Mouse (Mus musculus): ENCODE measurements at regions not wholly inside any gene's neighbourhood (a gene's known extent, or its start where the extent isn't known, plus 50 kb on each side); places are given as distances from the start of the nearest gene placed in this dataset.
"Not testable (repeated sequence)": the region's sequence is repeated elsewhere in the genome, so short reads cannot be mapped to it uniquely, and the experiment has no call there.

DNA sequence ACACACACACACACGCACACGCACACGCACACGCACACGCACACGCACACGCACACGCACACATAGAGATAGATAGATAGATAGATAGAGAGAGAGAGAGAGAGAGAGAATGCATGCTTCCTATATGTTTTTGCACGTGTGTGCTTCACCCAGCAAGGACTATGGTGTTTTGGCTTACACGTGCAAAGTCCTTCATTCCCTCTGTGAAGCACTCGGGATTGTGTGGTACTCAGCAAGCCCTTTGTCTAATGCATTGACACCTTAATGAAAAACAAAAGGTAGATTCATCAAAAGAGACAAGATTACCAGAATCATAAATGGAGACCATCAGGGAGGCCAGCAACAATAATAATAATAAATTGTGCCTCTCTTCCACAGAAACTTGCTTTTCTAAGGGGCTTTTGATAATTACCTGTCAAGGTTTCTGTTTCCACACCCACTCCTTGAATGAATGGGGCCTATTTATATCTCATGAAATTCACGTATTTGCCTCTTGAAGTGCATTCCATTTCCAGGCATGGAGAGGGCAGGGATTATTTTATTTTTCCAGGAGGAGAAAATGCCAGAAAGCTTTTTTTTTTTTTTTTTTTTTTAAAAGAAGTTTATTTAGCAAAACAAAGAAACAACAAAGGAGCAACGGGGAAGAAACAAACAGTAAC lies 93.0 kb downstream of the Btg1 start:
- 90% methylated on average over 13 of the region's 13 CpGs for whole genome bisulfite sequencing
- no peak for DNase-seq (ENCODE audit: low spot score)
- H3K27ac ChIP-seq (replicated peaks) = no peak overlapping the region
- no peaks in the 10 kb centered on the region for H3K9me3 ChIP-seq
- H3K4me1 ChIP-seq = peaks cover 5% of the 10 kb centered on the region
- no peak overlapping the region for H3K4me3 ChIP-seq
- H3K27me3 ChIP-seq (replicated peaks; ENCODE audit: low read depth, poor library complexity, severe bottlenecking) = no peaks in the 10 kb centered on the region
- H3K36me3 ChIP-seq (replicated peaks) = no peaks in the 10 kb centered on the region

DNA sequence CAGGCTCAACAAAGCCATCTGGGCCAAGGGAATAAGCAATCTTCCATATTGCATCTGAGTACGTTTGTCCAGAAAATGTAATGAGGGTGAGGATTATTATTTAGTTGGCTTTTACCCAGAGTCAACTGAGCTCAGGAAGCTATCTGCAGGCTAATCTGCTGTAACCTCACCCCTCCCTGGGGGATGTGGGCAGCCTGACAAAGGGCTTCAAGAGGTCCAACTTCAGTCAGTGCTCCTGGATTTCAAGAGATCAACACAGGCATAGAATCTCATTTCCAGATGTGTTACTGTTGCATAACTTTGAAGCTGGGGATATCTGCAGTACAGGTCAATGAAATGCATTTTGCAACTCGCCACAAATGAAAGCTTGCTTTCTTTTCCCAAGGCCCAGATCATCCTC lies 95.2 kb downstream of the Btg1 start:
- WGBS = 60% methylated on average over 2 of the region's 2 CpGs
- no peak overlapping the region for H3K27ac ChIP-seq (replicated peaks)

DNA sequence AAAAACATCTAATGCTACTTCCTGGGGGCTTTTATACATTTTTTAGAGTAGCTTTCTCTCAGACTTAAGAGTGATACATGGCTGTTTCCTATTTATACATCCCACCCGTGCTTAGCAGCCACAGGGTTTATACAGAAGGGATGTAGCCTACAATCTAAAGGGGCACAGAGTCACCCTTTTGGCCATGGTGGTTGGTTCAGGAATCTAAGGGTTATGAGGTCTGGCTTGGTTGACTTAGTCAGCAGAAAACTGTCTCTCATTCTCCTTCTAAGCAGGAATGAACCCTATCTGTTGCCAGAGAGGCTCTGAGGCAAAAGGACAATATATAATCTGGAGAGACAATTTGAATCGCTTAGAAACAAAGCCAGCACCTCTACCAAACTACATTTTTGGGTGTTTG lies 97.9 kb downstream of the Btg1 start:
- WGBS = 75% methylated on average over 2 of the region's 2 CpGs
- Histone ChIP-seq H3K4me3 (no peak overlapping the region), H3K27ac (replicated peaks) (no peak overlapping the region), H3K9me3 (no peaks in the 10 kb centered on the region), H3K27me3 (replicated peaks; ENCODE audit: low read depth, poor library complexity, severe bottlenecking) (no peaks in the 10 kb centered on the region), H3K4me1 (peaks cover 5% of the 10 kb centered on the region), H3K36me3 (replicated peaks) (no peaks in the 10 kb centered on the region)
- DNase-seq (ENCODE audit: low spot score) = no peak

More for the DNA sequence above, 95.2 kb downstream of the Btg1 start:
- H3K9me3 ChIP-seq = no peaks in the 10 kb centered on the region
- no peak overlapping the region for H3K4me3 ChIP-seq
- H3K27me3 ChIP-seq (replicated peaks; ENCODE audit: low read depth, poor library complexity, severe bottlenecking) = no peaks in the 10 kb centered on the region
- peaks cover 5% of the 10 kb centered on the region for H3K4me1 ChIP-seq
- H3K36me3 ChIP-seq (replicated peaks) = no peaks in the 10 kb centered on the region
- peak; percentile 19 for DNase-seq (ENCODE audit: low spot score)

DNA sequence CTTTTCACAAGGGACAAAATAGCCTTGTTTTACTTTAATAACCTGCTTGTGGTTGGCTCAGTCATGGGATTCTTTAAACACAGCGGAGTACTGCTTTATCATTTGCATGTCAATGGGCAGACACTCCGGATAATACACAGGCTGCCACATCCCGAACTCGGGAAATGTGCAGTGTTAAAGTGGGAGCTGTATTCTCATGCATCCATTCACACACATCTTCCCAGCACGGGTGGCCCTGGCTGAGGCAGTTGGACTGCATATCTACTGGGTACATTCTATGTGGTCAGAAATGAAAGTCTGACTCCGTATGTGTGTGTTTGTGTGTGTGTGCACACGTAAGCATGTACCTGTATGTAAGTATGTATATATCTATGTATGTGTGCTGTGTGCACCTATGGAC lies 100.5 kb downstream of the Btg1 start:
- H3K9me3 ChIP-seq = no peaks in the 10 kb centered on the region
- DNase-seq (ENCODE audit: low spot score) = no peak
- no peaks in the 10 kb centered on the region for H3K36me3 ChIP-seq (replicated peaks)
- peaks cover 18% of the 10 kb centered on the region for H3K4me1 ChIP-seq
- no peaks in the 10 kb centered on the region for H3K27me3 ChIP-seq (replicated peaks; ENCODE audit: low read depth, poor library complexity, severe bottlenecking)
- 79% methylated on average over 7 of the region's 7 CpGs for WGBS
- no peak overlapping the region for H3K4me3 ChIP-seq
- H3K27ac ChIP-seq (replicated peaks) = no peak overlapping the region

DNA sequence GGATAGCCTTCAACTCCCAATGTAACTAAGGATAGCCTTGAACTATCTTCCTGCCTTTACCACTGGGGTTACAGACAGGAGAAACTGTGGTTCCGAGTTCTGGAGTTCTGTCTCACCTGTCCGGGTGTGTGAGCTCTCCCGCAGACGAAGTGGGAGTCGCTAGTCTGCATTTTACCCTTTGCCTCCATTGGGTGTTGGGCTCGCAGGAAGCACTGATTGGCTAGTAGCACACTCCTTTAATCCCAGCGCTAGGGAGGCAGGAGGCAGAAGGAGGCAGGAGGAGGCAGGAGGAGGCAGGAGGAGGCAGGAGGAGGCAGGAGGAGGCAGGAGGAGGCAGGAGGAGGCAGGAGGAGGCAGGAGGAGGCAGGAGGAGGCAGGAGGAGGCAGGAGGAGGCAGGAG lies 101.9 kb downstream of the Btg1 start:
- H3K27ac ChIP-seq (replicated peaks); H3K9me3 ChIP-seq; H3K4me3 ChIP-seq; H3K36me3 ChIP-seq (replicated peaks); DNase-seq (ENCODE audit: low spot score); H3K27me3 ChIP-seq (replicated peaks; ENCODE audit: low read depth, poor library complexity, severe bottlenecking): not testable (repeated sequence)
- H3K4me1 ChIP-seq = peaks cover 26% of the 10 kb centered on the region
- 95% methylated on average over 7 of the region's 7 CpGs for WGBS

DNA sequence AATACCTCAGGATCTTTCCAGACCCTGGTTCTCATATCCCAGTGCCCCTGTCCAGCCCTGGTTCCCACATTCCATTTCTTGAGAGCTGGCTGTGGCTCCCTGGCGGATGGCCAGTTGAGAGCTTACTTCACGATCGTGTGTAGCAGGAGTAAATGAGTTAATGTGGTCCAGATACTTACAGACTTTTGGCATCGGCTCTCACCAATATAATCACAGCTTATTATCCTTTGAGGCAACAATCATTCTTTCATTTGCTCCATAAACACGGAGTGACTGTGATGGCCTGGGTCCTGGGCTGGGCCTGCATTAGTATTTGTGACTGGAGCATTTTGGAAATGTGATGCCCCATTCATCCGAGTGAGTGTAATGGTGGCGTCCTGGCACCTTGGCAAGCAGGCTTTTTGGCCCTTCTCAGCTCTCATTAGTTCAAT lies 103.5 kb downstream of the Btg1 start:
- H3K27me3 ChIP-seq (replicated peaks; ENCODE audit: low read depth, poor library complexity, severe bottlenecking) = no peaks in the 10 kb centered on the region
- no peak overlapping the region for H3K4me3 ChIP-seq
- no peak overlapping the region for H3K27ac ChIP-seq (replicated peaks)
- no peak for DNase-seq (ENCODE audit: low spot score)
- no peaks in the 10 kb centered on the region for H3K9me3 ChIP-seq
- H3K36me3 ChIP-seq (replicated peaks) = no peaks in the 10 kb centered on the region
- 63% methylated on average over 7 of the region's 7 CpGs for WGBS
- H3K4me1 ChIP-seq = peaks cover 33% of the 10 kb centered on the region

DNA sequence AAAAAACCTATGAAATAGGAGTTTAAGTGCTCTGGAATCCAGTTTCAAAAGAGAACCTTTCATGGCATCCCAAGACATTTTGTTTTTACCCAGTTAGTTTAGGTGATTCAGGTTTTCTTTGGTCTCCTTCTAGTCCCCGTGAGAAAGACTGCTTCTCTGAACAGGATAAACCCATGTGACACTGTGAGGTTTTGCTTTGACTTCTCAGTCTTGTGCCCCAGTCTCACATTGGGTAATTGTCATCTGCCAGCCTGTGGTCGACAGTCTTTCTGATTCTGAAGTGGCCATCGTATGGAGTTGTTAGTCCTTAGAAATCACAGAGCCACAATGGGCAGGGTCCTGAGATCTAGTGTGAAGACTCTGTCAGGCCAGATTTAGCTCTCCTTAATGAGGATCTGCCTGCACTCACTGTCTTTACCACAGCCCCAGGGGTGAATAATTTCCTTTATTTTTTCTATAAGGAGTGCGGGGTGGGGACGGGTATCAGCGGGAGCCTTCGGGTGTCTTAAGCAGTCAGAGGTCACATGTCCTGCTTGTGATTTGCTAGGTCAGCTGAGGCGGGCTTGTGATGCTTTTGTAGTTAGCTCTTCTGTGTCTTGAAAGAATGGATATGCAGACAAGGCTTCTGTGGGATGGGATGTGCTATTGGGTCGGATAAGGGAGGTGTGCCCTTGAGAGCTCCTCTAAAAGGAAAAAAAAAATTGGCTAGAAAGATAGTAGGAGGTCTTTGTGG lies 104.3 kb downstream of the Btg1 start:
- H3K4me3 ChIP-seq = no peak overlapping the region
- peaks cover 33% of the 10 kb centered on the region for H3K4me1 ChIP-seq
- no peak for DNase-seq (ENCODE audit: low spot score)
- H3K9me3 ChIP-seq = no peaks in the 10 kb centered on the region
- H3K36me3 ChIP-seq (replicated peaks) = no peaks in the 10 kb centered on the region
- whole genome bisulfite sequencing = 43% methylated on average over 9 of the region's 9 CpGs
- no peak overlapping the region for H3K27ac ChIP-seq (replicated peaks)
- no peaks in the 10 kb centered on the region for H3K27me3 ChIP-seq (replicated peaks; ENCODE audit: low read depth, poor library complexity, severe bottlenecking)

DNA sequence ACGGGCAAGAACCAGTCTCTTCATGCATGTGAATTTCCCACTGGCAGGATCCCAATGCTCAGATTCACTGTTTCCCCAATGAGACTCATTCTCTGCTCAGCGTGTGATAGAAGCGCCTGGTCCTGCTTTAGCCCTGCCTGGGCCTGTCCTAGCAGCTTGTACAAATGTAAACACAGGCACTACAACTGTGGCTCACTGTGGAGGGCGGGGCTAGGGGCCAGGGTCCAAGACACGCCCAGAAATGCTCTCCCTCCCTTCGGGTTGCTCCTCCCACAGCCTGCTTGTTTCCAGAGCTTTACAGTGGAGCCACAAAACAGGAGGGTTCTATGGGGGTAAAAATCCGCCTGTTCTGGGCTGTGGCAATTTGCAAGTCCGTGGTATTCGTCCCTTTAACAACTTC lies 105.7 kb downstream of the Btg1 start:
- 23% methylated on average over 9 of the region's 9 CpGs for WGBS
- peak overlapping the region; percentile 65 for H3K27ac ChIP-seq (replicated peaks)

DNA sequence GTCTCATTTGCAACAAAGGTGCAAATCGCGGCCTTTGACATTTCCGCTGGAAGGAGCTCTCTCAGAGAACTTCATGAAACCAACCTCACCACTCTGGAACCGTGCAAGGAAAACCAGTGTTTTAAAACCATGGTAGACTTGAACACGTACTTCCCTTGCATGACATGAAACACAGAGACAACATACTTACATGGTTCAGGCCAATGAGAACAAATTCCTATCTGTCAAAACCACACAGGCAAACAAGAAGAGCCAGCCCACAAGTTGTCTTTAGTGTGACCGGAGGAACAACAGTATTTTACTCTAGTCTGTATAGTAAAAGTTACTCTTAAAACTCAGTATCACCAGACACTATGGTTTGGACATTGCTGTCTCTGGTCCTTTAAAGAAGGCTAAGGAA lies 106.3 kb downstream of the Btg1 start:
- Histone ChIP-seq H3K27ac (replicated peaks) (0 out of 2 replicates have a peak overlapping the region, but pooled peaks have one; percentile 65), H3K9me3 (no peaks in the 10 kb centered on the region), H3K4me3 (no peak overlapping the region), H3K27me3 (replicated peaks; ENCODE audit: low read depth, poor library complexity, severe bottlenecking) (no peaks in the 10 kb centered on the region), H3K36me3 (replicated peaks) (no peaks in the 10 kb centered on the region), H3K4me1 (peaks cover 33% of the 10 kb centered on the region)
- no peak for DNase-seq (ENCODE audit: low spot score)
- WGBS = 91% methylated on average over 6 of the region's 6 CpGs

More for the DNA sequence above, 105.7 kb downstream of the Btg1 start:
- peaks cover 33% of the 10 kb centered on the region for H3K4me1 ChIP-seq
- DNase-seq (ENCODE audit: low spot score) = peak; percentile 82
- H3K27me3 ChIP-seq (replicated peaks; ENCODE audit: low read depth, poor library complexity, severe bottlenecking) = no peaks in the 10 kb centered on the region
- no peak overlapping the region for H3K4me3 ChIP-seq
- H3K9me3 ChIP-seq = no peaks in the 10 kb centered on the region
- no peaks in the 10 kb centered on the region for H3K36me3 ChIP-seq (replicated peaks)

DNA sequence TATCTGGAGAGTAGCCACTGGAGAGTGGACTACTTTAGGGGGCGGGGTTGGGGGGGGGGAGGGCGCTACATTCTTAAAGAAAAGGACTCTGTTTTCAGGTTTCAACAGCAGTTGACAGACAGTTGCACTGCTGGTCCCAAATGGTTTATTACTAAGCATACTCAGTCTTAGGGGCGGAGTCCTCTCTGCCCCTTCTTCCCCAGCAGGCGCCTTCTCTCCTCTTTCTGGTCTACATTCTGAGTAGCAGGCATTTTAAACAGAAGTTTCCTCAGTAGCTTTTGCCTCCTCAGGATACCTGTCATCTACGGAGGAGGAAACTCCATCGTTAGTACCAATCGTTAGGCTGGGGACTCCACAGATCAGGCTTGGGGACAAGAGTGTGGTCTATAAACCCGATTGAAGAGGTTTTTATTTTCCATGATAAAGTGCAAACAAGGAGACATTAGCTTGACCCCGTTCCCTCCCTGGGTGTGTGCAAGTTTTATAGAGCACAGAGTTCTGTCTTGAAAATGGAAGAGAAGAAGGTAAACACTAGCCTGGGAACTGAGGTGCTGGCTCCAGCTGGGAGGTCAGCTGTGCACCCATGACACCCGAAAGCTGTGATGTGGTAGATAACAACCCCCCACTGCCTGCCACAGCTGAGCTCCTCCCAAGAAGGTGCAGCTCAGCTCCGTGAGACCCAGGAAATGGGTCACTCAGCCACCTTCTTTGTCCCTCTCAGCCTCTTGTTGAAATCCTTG lies 107.8 kb downstream of the Btg1 start:
- H3K9me3 ChIP-seq = no peaks in the 10 kb centered on the region
- DNase-seq (ENCODE audit: low spot score) = no peak
- H3K27ac ChIP-seq (replicated peaks) = no peak overlapping the region
- no peaks in the 10 kb centered on the region for H3K36me3 ChIP-seq (replicated peaks)
- WGBS = 53% methylated on average over 11 of the region's 11 CpGs
- H3K4me1 ChIP-seq = peaks cover 33% of the 10 kb centered on the region
- H3K4me3 ChIP-seq = no peak overlapping the region
- H3K27me3 ChIP-seq (replicated peaks; ENCODE audit: low read depth, poor library complexity, severe bottlenecking) = no peaks in the 10 kb centered on the region

DNA sequence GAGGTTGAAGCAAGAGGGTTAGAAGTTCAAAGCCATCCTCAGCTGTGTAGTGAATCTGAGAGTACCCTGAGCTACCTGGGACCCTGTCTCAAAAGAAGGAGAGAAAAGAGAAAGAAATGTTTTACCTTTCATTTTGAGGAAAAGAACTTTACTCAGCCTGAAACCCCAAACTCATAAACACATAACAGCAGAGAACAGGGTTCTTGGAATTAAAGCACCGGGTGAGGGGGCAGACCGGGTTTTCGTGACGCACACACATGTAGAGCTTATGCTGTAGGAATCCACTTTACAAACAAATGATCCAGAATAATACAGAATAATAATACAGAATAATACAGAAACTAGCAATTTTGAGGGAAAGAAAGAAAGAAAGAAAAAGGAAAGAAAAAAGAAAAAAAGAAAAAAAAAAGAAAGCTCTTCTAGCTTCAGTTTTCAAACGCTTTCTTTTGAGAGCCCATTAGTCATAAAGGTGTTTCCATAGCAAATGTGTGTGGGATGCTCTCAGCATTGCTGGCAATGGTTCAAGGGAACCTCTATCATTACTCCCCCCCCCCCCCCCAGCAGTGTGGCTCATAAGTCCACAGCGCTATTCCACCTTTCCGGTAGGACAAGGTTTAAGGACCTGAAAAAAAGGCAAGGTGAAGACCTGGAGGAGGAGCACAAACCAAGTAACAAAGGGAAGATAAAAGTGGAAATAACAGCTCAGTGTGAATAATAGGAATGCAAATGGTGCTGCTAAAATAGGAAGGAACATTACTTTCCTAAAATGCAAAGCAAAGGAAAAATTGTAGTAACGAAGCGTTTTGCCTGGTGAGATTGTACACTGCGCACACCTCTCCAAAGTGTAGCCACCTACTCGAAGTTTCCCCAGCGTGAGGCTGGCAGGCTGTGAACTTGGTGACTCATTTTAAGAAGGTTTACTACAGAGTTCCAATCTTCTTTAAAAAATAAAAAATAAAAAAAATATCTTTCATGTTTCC lies 110.3 kb downstream of the Btg1 start:
- Histone ChIP-seq H3K4me3 (no peak overlapping the region), H3K27ac (replicated peaks) (no peak overlapping the region), H3K9me3 (no peaks in the 10 kb centered on the region), H3K4me1 (peaks cover 17% of the 10 kb centered on the region), H3K27me3 (replicated peaks; ENCODE audit: low read depth, poor library complexity, severe bottlenecking) (no peaks in the 10 kb centered on the region), H3K36me3 (replicated peaks) (no peaks in the 10 kb centered on the region)
- DNase-seq (ENCODE audit: low spot score) = no peak
- 91% methylated on average over 12 of the region's 12 CpGs for WGBS

DNA sequence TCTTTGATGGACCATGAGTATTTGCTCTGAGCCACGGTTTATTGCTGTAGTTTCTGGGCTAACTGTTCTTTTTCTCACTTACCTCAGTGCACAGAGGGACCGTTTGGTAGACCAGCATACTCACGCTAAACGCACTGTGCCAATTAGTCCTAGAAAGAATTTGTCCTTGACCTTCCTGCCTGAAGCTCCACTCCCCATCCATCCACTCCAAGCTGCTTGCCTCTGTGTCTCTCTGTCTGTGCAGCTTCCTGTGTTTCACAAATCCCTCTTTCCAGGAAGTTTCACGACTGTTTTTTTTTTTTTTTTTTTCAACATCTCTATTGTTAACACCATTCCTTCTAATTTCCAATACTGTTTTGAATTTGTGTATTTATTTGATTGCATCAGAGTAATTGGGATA lies 116.8 kb downstream of the Btg1 start:
- H3K4me3 ChIP-seq = no peak overlapping the region
- no peaks in the 10 kb centered on the region for H3K4me1 ChIP-seq
- no peak for DNase-seq (ENCODE audit: low spot score)
- no peak overlapping the region for H3K27ac ChIP-seq (replicated peaks)
- H3K36me3 ChIP-seq (replicated peaks) = no peaks in the 10 kb centered on the region
- no peaks in the 10 kb centered on the region for H3K9me3 ChIP-seq
- 68% methylated on average over 5 of the region's 5 CpGs for WGBS
- H3K27me3 ChIP-seq (replicated peaks; ENCODE audit: low read depth, poor library complexity, severe bottlenecking) = no peaks in the 10 kb centered on the region
